Mouse (Mus musculus) layer of hippocampus, adult 8-10 months (tissue): ENCODE data around the gene Cmtm8. TPM values are rescaled to one million over a fixed set of nuclear protein-coding genes. Genes with fewer than 3 reads are reported as not detected.
A peak's percentile ranks its signal among the peaks of the same experiment; 100 is the strongest.

ENCODE experiments used
- DNase-seq, 2 experiments: peaks; one replicate each; pipeline ENCODE4 v3.0.0; 2022; ENCODE audit warnings: low spot score in 2 of 2
- total RNA-seq, 4 experiments: library from RNA; stranded (reverse); gene quantifications; 2 replicates each; pipeline ENCODE4 v1.2.4; 2022

The Cmtm8 gene
- total RNA-seq, 4 experiments from 2014 or later = 2.4 to 3.7 (median 2.5) TPM

GRCm38 (mm10) chr9:114821548-114822289 is 22.2 kb downstream of the Cmtm8 start:
- no peak for DNase-seq

- no peak for DNase-seq
Observed at GRCm38 (mm10) chr9:114818918-114819317, 25.0 kb downstream of the Cmtm8 start.

- no peak for DNase-seq
Observed at GRCm38 (mm10) chr9:114817012-114817411, 26.9 kb downstream of the Cmtm8 start.

GRCm38 (mm10) chr9:114816121-114816520 is 27.8 kb downstream of the Cmtm8 start:
- no peak for DNase-seq

DNA sequence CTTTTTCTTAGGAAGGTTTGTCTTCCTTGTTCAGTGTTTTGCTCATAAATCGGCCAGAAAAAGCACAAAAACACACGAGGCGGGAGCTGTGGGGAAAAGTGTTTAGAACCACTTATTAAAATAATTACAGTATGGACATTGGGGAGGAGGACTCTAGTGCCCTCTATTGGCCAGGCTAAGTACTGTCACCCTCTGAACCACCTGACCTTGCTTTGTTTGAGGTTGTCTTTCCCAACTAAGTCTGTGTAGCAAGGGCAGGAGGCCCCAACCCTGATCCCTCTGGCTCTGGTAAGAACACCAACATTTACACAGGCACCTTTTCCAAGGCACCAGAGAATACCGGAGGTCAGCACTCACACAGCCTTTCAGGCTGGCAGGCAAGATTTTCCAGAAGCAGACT is 28.6 kb downstream of the Cmtm8 start:
- peak in 1 of 2 experiments; percentile 19 for DNase-seq

- DNase-seq = no peak
Observed at GRCm38 (mm10) chr9:114812001-114812400, 32.0 kb downstream of the Cmtm8 start.

- DNase-seq = no peak
Observed at GRCm38 (mm10) chr9:114810837-114811236, 33.1 kb downstream of the Cmtm8 start.

GRCm38 (mm10) chr9:114808671-114809070 is 35.3 kb downstream of the Cmtm8 start:
- no peak for DNase-seq

GRCm38 (mm10) chr9:114807261-114807660 is 36.7 kb downstream of the Cmtm8 start:
- DNase-seq = no peak

DNA sequence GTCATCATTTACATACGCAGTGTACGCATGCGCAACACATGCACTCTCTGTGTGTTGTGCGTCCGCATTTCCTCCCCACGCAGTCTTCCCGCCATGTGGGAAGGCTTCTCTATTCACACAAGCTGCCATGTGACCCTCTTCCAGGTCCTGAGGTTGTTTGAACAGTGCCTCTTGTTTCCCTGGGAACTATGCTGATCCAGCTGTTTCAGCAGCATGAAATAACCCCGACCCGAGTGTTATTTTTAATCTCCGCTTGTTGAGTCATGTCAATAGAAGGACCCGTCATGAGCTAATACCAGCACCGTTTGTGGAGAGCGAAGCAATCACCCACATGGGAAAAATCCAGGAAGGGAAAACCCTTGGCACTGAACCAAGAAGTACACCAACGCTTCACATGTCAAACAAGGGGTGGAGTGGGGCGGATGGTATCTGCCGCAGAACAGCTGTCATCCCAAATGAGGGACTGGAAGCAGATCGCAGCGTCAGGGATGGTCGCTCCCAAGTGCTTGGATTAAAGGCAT is 38.7 kb downstream of the Cmtm8 start:
- peak; percentile 75 for DNase-seq

DNA sequence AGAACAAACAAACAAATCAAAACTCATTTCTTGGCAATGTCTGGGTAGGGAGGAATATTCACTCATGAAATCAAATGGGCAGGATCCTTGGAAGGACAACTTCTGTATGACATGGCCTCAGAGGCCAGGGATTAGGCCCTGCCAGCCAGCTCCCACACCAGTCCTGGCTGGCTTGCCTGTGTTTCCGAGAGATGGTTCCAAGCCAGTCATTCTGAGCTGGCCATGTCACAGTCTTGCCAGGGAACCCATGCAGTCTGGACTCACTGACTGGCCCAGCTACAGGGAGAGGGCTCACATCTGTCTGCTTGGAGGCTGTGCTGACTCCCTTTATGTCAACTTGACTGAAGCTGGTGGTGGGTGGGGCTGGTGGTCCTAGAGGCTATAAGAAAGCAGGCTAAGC is 41.8 kb downstream of the Cmtm8 start:
- DNase-seq = no peak

DNA sequence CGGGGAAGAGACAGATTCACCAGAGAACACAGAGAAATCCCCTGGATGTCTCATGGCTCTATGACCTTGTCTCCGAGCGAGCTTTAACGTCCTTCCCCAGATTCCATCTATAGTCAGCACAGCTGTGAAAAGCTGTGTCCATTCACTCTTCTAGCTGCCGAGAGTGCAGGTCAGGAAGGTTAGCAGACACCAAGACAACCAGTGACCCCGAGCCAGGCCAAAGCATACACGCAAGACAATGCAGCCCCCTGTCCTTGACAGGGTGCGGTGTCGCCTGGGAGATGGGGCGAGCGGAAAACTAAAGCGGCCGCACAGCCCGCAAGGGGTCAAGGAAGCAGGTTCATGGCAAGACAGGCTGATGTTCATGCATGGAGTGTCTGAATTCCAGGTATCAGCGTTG is 42.7 kb downstream of the Cmtm8 start:
- DNase-seq = no peak

GRCm38 (mm10) chr9:114799498-114800107 is 44.4 kb downstream of the Cmtm8 start:
- DNase-seq = no peak

DNA sequence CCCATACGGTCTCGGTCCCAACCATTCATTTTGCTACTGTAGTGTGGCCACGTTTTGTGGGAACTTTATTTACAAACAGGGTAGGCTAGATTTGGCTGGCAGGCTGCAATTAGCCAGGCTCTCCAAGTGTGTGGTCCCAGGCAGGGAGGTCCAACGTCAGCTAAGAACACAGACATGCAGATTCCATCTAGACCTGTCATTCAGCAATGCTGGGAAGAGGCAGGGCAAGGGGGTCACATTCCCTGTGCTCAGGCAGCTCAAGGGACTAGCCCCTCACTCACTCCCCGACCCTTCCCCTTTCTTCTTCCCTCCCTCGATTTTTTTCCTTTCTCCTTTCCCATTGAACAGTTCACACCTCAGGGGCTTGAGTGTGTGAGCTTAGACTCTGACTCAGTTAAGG is 45.1 kb downstream of the Cmtm8 start:
- DNase-seq = no peak

DNA sequence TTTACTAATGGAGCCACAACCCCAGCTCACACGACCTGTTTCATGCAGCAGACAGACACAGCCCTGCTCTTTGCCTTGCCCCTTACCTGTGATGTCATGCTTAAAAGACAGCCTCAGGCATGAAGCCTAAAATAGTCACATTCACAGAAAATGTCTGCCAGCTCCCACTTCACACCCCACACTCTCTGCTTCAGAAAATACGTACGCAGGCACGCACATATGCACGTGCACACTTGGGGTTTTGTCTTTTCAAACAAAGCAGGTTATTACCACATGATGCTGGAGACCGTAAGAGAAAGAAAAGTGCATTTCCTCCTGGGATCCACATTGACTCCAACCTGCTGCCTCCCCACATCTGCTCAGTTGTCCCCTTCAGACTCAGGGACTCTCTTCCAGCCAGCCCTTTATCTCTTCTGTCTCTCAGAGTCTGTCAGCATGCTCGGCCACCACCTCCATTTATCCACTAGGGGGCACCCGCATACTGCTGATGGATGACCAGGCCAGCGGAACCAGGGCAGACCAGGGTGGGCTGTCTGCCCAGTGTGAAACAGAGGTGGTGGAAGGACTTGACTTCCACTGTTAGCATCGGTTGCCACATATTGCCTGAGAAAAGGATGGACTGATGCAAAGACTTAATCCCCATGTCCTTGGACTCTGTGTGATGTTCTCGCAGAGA is 46.5 kb downstream of the Cmtm8 start:
- peak; percentile 71 to 87 for DNase-seq

- no peak for DNase-seq
Observed at GRCm38 (mm10) chr9:114796473-114797050, 47.4 kb downstream of the Cmtm8 start.

- DNase-seq = no peak
Observed at GRCm38 (mm10) chr9:114794491-114794890, 49.5 kb downstream of the Cmtm8 start.

DNA sequence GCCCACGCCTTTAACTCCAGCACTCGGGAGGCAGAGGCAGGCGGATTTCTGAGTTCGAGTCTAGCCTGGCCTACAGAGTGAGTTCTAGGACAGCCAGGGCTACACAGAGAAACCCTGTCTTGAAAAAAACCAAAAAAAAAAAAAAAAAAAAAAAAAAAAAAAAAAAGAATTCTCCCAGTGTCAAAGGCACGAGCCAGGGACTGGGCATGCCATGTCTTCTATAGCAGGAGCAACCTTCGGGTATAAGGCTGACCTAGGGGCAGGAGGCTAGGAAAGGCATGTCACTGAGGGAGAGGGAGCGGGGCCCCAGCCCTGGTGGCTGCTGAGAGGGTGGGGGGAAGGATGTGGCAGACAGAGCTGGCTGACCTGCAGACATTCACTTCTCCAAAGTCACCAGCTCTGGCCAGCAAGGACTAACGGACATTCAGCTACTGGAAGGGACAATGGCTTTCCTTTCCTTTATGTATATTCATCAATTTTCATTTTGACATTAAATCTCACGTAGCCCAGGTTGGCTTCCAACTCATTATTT is 50.1 kb downstream of the Cmtm8 start:
- DNase-seq = no peak

GRCm38 (mm10) chr9:114789989-114790388 is 54.0 kb downstream of the Cmtm8 start:
- no peak for DNase-seq

- no peak for DNase-seq
Observed at GRCm38 (mm10) chr9:114789557-114789956, 54.4 kb downstream of the Cmtm8 start.

DNA sequence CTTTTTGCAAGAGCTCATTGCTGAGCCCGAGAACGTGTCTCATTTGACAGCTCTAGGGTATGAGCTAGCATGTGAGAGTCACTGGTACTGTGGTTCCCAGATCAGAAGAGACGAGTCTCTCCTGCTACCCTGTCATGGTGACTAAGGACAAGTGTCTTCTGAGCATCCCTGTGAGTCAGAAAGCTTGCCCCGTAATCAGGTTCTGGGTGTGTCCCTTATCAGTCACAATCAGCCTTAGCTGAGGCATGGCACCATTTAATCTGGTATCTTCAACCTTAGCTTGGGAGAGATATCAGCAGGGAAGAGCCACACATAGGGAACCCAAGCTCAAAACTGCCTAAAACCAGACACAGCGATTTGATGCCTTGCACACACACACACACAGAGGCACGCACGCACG is 55.3 kb downstream of the Cmtm8 start:
- no peak for DNase-seq

GRCm38 (mm10) chr9:114787716-114788115 is 56.2 kb downstream of the Cmtm8 start:
- no peak for DNase-seq
